23 mouse cellular contexts compared by ENCODE assay signal in the genomic region with DNA sequence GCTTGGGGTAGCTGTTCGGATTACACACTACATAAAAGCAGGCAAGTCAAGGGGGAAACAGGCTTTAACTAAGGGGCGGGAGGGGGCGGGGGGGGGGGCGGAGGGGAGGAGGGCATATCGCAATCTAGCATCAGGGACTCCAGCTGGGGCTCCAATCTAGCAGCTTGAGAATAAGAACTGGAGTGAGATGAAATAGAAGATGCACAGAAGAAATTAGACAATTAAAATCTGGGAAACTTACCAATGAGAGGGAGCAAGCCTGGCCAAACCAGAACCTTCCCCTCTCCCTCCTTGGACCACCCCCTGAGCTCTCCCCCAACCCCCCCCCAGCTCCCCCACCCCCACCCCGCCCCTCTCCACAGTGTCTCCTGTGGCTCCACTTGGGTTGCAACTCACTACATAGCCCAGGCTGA. TPM values are rescaled to one million over a fixed set of nuclear protein-coding genes. Genes with fewer than 3 reads are reported as not detected.
DNase-seq lines count a peak whose midpoint lies in the region; ATAC-seq and TF ChIP-seq lines count a peak whose summit lies in the region.
"Had no signal": no experiment of that assay in that cellular context is flagged by ENCODE, and none has a peak within 500 bp of the region (broad histone marks: within the 10 kb centered on the region; RNA-seq: fewer than 3 reads in every experiment).

No protein-coding gene starts in this region.

- H3K9ac ChIP-seq in hindbrain, embryonic 12.5 days = no peak overlapping the region
- H3K9ac ChIP-seq in hindbrain, embryonic 14.5 days = no peak overlapping the region
- H3K9ac ChIP-seq in lung, postnatal 0 days (replicated peaks; ENCODE audit: low read depth) = no peak overlapping the region
- H3K9ac ChIP-seq in embryonic facial prominence, embryonic 15.5 days = no peak overlapping the region
- H3K9ac ChIP-seq: limb, embryonic 13.5 days; liver, embryonic 13.5 days; stomach, embryonic 15.5 days had no signal

- H3K27ac ChIP-seq in hindbrain, embryonic 12.5 days = no peak overlapping the region
- H3K27ac ChIP-seq in hindbrain, embryonic 14.5 days = no peak overlapping the region
- H3K27ac ChIP-seq in lung, postnatal 0 days (ENCODE audit: low read length) = no peak overlapping the region
- no peak overlapping the region for H3K27ac ChIP-seq in embryonic facial prominence, embryonic 15.5 days (replicated peaks)
- H3K27ac ChIP-seq: heart, embryonic 10.5 days; limb, embryonic 13.5 days; liver, embryonic 13.5 days; stomach, embryonic 15.5 days had no signal

- no peak for TF ChIP-seq CTCF in lung, postnatal 0 days (IDR thresholded peaks at IDR 0.05)
- TF ChIP-seq CTCF in brain, embryonic 14.5 days (IDR thresholded peaks at IDR 0.05; ENCODE audit: borderline replicate concordance, extremely low read depth, insufficient read depth, insufficient read length) = no peak

- WGBS in hindbrain, embryonic 12.5 days = 36% methylated on average over 5 of the region's 6 CpGs
- WGBS in hindbrain, embryonic 14.5 days = 53% methylated on average over 6 of the region's 6 CpGs
- WGBS in lung, postnatal 0 days = 48% methylated on average over 3 of the region's 6 CpGs
- 28% methylated on average over 6 of the region's 6 CpGs for WGBS in embryonic facial prominence, embryonic 15.5 days

- no peak overlapping the region for H3K4me2 ChIP-seq in hindbrain, embryonic 12.5 days (replicated peaks)
- no peak overlapping the region for H3K4me2 ChIP-seq in hindbrain, embryonic 14.5 days (replicated peaks)
- no peak overlapping the region for H3K4me2 ChIP-seq in lung, postnatal 0 days (replicated peaks; ENCODE audit: low read depth, low read length)
- H3K4me2 ChIP-seq in embryonic facial prominence, embryonic 15.5 days (replicated peaks) = no peak overlapping the region
- H3K4me2 ChIP-seq: limb, embryonic 13.5 days; liver, embryonic 13.5 days; stomach, embryonic 15.5 days had no signal

- TF ChIP-seq EP300 in lung, postnatal 0 days (IDR thresholded peaks at IDR 0.05) = no peak

- no peak overlapping the region for H3K4me3 ChIP-seq in hindbrain, embryonic 12.5 days
- no peak overlapping the region for H3K4me3 ChIP-seq in hindbrain, embryonic 14.5 days (replicated peaks; ENCODE audit: low read length)
- no peak overlapping the region for H3K4me3 ChIP-seq in lung, postnatal 0 days (ENCODE audit: low read depth, low read length)
- no peak overlapping the region for H3K4me3 ChIP-seq in embryonic facial prominence, embryonic 15.5 days (replicated peaks)
- H3K4me3 ChIP-seq: heart, embryonic 10.5 days; limb, embryonic 13.5 days; liver, embryonic 13.5 days; stomach, embryonic 15.5 days had no signal

- no peaks in the 10 kb centered on the region for H3K9me3 ChIP-seq in hindbrain, embryonic 12.5 days (replicated peaks)
- H3K9me3 ChIP-seq in hindbrain, embryonic 14.5 days (ENCODE audit: control insufficient read depth, low read length) = no peaks in the 10 kb centered on the region
- H3K9me3 ChIP-seq in lung, postnatal 0 days (ENCODE audit: low read length) = no peaks in the 10 kb centered on the region
- no peaks in the 10 kb centered on the region for H3K9me3 ChIP-seq in embryonic facial prominence, embryonic 15.5 days (replicated peaks)
- H3K9me3 ChIP-seq: heart, embryonic 10.5 days; limb, embryonic 13.5 days; liver, embryonic 13.5 days; stomach, embryonic 15.5 days had no signal

- TF ChIP-seq POLR2A in brain, embryonic 14.5 days (IDR thresholded peaks at IDR 0.05; ENCODE audit: borderline replicate concordance, extremely low read depth, insufficient read depth, insufficient read length, poor library complexity, severe bottlenecking) = no peak

- ATAC-seq in hindbrain, embryonic 12.5 days (ENCODE audit: low FRiP score) = peak; percentile 30; the same call in 1 of the 2 replicates
- no peak for ATAC-seq in hindbrain, embryonic 14.5 days (ENCODE audit: low FRiP score)
- peak; percentile 50 for ATAC-seq in lung, postnatal 0 days
- peak; percentile 61 for ATAC-seq in embryonic facial prominence, embryonic 15.5 days (ENCODE audit: insufficient number of reproducible peaks, low FRiP score, low TSS enrichment, low read depth)
- ATAC-seq in megakaryocyte progenitor cell, adult 5-6 weeks (replicated peaks; ENCODE audit: poor library complexity) = no peak
- ATAC-seq: intestine, postnatal 0 days had no signal

- no peak for DNase-seq in hindbrain, embryonic 14.5 days (ENCODE audit: low spot score)
- DNase-seq in lung, postnatal 0 days (ENCODE audit: low spot score) = peak; percentile 60
- DNase-seq in lung, postnatal 10 days = no peak
- DNase-seq in brain, embryonic 14.5 days (ENCODE audit: low read depth) = peak; percentile 31
- DNase-seq in thymus, postnatal 14 days = no peak
- DNase-seq: adrenal gland, postnatal 36 days; cerebellum, adult 11 months; cerebellum, postnatal 10 days; gastrocnemius, postnatal 10 days; heart, postnatal 4 days; kidney, postnatal 4 days; layer of hippocampus, adult 9-11 months; liver, embryonic 13.5 days; lung, postnatal 4 days; thymus, postnatal 4 days had no signal

- H3K36me3 ChIP-seq in hindbrain, embryonic 12.5 days = no peaks in the 10 kb centered on the region
- H3K36me3 ChIP-seq in hindbrain, embryonic 14.5 days (replicated peaks; ENCODE audit: control insufficient read depth, insufficient read depth) = no peaks in the 10 kb centered on the region
- H3K36me3 ChIP-seq in lung, postnatal 0 days (ENCODE audit: insufficient read depth, low read length) = no peaks in the 10 kb centered on the region
- no peaks in the 10 kb centered on the region for H3K36me3 ChIP-seq in embryonic facial prominence, embryonic 15.5 days
- H3K36me3 ChIP-seq: heart, embryonic 10.5 days; limb, embryonic 13.5 days; liver, embryonic 13.5 days; stomach, embryonic 15.5 days had no signal

- H3K27me3 ChIP-seq in hindbrain, embryonic 12.5 days = no peaks in the 10 kb centered on the region
- no peaks in the 10 kb centered on the region for H3K27me3 ChIP-seq in hindbrain, embryonic 14.5 days (ENCODE audit: control insufficient read depth, insufficient read depth, low read length)
- H3K27me3 ChIP-seq in lung, postnatal 0 days (replicated peaks; ENCODE audit: insufficient read depth, low read length) = no peaks in the 10 kb centered on the region
- H3K27me3 ChIP-seq in embryonic facial prominence, embryonic 15.5 days = no peaks in the 10 kb centered on the region
- H3K27me3 ChIP-seq: limb, embryonic 13.5 days; liver, embryonic 13.5 days; stomach, embryonic 15.5 days had no signal

- peaks cover 24% of the 10 kb centered on the region for H3K4me1 ChIP-seq in hindbrain, embryonic 12.5 days
- no peaks in the 10 kb centered on the region for H3K4me1 ChIP-seq in hindbrain, embryonic 14.5 days (replicated peaks; ENCODE audit: control insufficient read depth, insufficient read depth, low read length)
- peaks cover 18% of the 10 kb centered on the region for H3K4me1 ChIP-seq in lung, postnatal 0 days (ENCODE audit: insufficient read depth, low read depth, low read length)
- H3K4me1 ChIP-seq in embryonic facial prominence, embryonic 15.5 days = peaks cover 23% of the 10 kb centered on the region

RNA-seq across cellular contexts. Expression of gene Myo1b, which starts 18.7 kb away (rescaled TPM):
- 110 and 116 TPM in 2 replicates for polyA plus RNA-seq in hindbrain, embryonic 12.5 days (2016; fragmentation: Nextera tagmentation; extraction: Ambion mirVana)
- polyA plus RNA-seq in hindbrain, embryonic 14.5 days (2014; fragmentation: Nextera tagmentation; extraction: Ambion mirVana) = 74.5 and 81.5 TPM in 2 replicates
- polyA plus RNA-seq in lung, postnatal 0 days (2015; fragmentation: Nextera tagmentation; extraction: Ambion mirVana) = 108 and 132 TPM in 2 replicates
- polyA plus RNA-seq in brain, embryonic 14.5 days (2012; rRNA removed) = 57.9 and 59.1 TPM in 2 replicates
- polyA plus RNA-seq in embryonic facial prominence, embryonic 15.5 days (2015; fragmentation: Nextera tagmentation; extraction: Ambion mirVana) = 76.2 and 77.9 TPM in 2 replicates
- 2.0 and 3.3 TPM in 2 replicates for total RNA-seq in megakaryocyte progenitor cell, adult 5-6 weeks (2015)
- total RNA-seq in megakaryocyte progenitor cell, adult 5-6 weeks (2017) = 5.2 and 5.8 TPM in 2 replicates
- total RNA-seq: neutrophil, adult 5-6 weeks had no signal

Comparison
In these comparisons a context has a peak if more than half of its experiments do, and no peak if none do; other contexts are left out.
1. ATAC-seq: peak in hindbrain, embryonic 12.5 days (single experiment), lung, postnatal 0 days (single experiment) and embryonic facial prominence, embryonic 15.5 days (single experiment); none in hindbrain, embryonic 14.5 days (single experiment) and megakaryocyte progenitor cell, adult 5-6 weeks (single experiment).
2. DNase-seq: peak in lung, postnatal 0 days (single experiment) and brain, embryonic 14.5 days (single experiment); none in hindbrain, embryonic 14.5 days (single experiment), lung, postnatal 10 days (single experiment) and thymus, postnatal 14 days (single experiment).